Mouse (Mus musculus): ENCODE measurements around the gene Hoxd12. TPM values are rescaled to one million over a fixed set of nuclear protein-coding genes. Genes with fewer than 3 reads are reported as not detected.
A peak's percentile ranks its signal among the peaks of the same experiment; 100 is the strongest.

The Hoxd12 gene
- polyA plus RNA-seq, 1 experiment from 2014 or later = 0.12 TPM

DNA sequence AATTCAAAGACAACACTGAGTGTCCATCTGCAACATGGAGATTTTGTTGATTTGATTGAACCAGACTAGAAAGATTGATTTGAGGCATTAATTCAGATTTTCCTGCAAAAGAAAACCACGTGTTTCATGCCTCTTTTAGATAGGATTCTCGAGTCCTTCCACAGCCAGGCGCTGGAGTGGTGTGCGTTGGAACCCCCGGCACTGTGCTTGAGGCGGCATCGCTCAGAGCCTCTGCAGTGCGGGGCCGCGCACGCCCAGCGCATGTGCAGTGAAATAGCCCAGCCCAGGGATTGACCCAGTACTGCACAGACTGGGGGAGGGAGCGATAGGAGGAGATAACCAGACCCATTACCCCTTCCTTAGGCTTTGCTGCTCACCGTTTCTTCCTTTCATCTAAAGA lies 40.1 kb downstream of the Hoxd12 start:
- H3K9ac ChIP-seq (ENCODE audit: low read depth, low read length) = no peak overlapping the region
- H3K4me2 ChIP-seq (replicated peaks; ENCODE audit: low read depth) = peak overlapping the region; percentile 70
- H3K4me1 ChIP-seq (replicated peaks; ENCODE audit: control insufficient read depth, insufficient read depth, low read length) = no peaks in the 10 kb centered on the region
- TF ChIP-seq CTCF (IDR thresholded peaks at IDR 0.05; ENCODE audit: low read depth) = no peak
- H3K36me3 ChIP-seq (ENCODE audit: control insufficient read depth, insufficient read depth) = no peaks in the 10 kb centered on the region
- WGBS = 6% methylated on average over 14 of the region's 14 CpGs
- no peaks in the 10 kb centered on the region for H3K9me3 ChIP-seq (ENCODE audit: control insufficient read depth)
- peak overlapping the region; percentile 11; the same call in 1 of the 2 replicates for H3K4me3 ChIP-seq (ENCODE audit: low read depth, low read length)
- peaks cover 67% of the 10 kb centered on the region for H3K27me3 ChIP-seq (replicated peaks; ENCODE audit: control insufficient read depth, insufficient read depth, low read length)
- H3K27ac ChIP-seq (ENCODE audit: low read depth, low read length) = no peak overlapping the region
- no peak for ATAC-seq

- 6% methylated on average over 26 of the region's 26 CpGs for WGBS
- peak overlapping the region; percentile 23 for H3K4me3 ChIP-seq (ENCODE audit: low read depth, low read length)
- no peaks in the 10 kb centered on the region for H3K9me3 ChIP-seq (ENCODE audit: control insufficient read depth)
- H3K4me1 ChIP-seq (replicated peaks; ENCODE audit: control insufficient read depth, insufficient read depth, low read length) = no peaks in the 10 kb centered on the region
- peak; percentile 79 for ATAC-seq
- peak; percentile 98 for TF ChIP-seq CTCF (IDR thresholded peaks at IDR 0.05; ENCODE audit: low read depth)
- peaks cover 60% of the 10 kb centered on the region for H3K27me3 ChIP-seq (replicated peaks; ENCODE audit: control insufficient read depth, insufficient read depth, low read length)
- no peak overlapping the region for H3K27ac ChIP-seq (ENCODE audit: low read depth, low read length)
- H3K36me3 ChIP-seq (ENCODE audit: control insufficient read depth, insufficient read depth) = no peaks in the 10 kb centered on the region
- 0 out of 2 replicates have a peak overlapping the region, but pooled peaks have one; percentile 8 for H3K9ac ChIP-seq (ENCODE audit: low read depth, low read length)
- H3K4me2 ChIP-seq (replicated peaks; ENCODE audit: low read depth) = peak overlapping the region; percentile 70
Measured at GRCm38 (mm10) chr2:74715504-74716241, 40.9 kb downstream of the Hoxd12 start.

- Histone ChIP-seq H3K36me3 (ENCODE audit: control insufficient read depth, insufficient read depth) (no peaks in the 10 kb centered on the region), H3K9me3 (ENCODE audit: control insufficient read depth) (no peaks in the 10 kb centered on the region), H3K27ac (ENCODE audit: low read depth, low read length) (no peak overlapping the region), H3K4me3 (ENCODE audit: low read depth, low read length) (no peak overlapping the region), H3K4me2 (replicated peaks; ENCODE audit: low read depth) (no peak overlapping the region), H3K4me1 (replicated peaks; ENCODE audit: control insufficient read depth, insufficient read depth, low read length) (no peaks in the 10 kb centered on the region), H3K27me3 (replicated peaks; ENCODE audit: control insufficient read depth, insufficient read depth, low read length) (peaks cover 58% of the 10 kb centered on the region), H3K9ac (ENCODE audit: low read depth, low read length) (no peak overlapping the region)
- TF ChIP-seq CTCF (IDR thresholded peaks at IDR 0.05; ENCODE audit: low read depth) = no peak
- ATAC-seq = no peak
- WGBS = 34% methylated on average over 2 of the region's 2 CpGs
Measured at GRCm38 (mm10) chr2:74720384-74720783, 45.6 kb downstream of the Hoxd12 start.

DNA sequence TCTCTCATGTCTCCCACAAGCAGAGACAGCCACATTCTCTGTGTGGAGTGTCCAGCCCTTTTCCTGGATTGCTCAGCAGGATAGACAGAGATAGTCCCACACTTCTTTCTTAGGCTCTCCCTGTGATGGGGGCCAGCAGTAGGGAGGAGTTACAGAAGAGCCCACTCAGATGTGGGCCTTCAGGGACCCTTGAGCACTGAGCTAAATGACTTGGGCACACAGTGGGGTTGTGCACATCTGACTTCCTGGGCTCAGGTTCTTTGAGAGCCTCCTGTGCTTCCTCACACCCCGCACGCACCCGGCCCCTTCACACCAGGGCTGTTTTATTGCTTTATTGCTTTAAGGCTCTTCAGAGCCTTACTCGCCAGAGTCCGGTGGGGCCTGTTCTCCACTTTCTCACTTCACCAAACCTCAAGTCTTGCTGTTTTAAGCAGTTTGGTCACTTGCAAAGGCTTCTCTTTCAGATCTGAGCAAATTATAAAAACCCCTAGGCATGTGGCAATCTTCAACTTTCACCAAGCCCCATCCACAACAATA lies 46.2 kb downstream of the Hoxd12 start:
- peaks cover 57% of the 10 kb centered on the region for H3K27me3 ChIP-seq (replicated peaks; ENCODE audit: control insufficient read depth, insufficient read depth, low read length)
- H3K4me2 ChIP-seq (replicated peaks; ENCODE audit: low read depth) = no peak overlapping the region; the same call in 1 of the 2 replicates
- no peak for ATAC-seq
- 22% methylated on average over 5 of the region's 5 CpGs for WGBS
- no peak overlapping the region for H3K27ac ChIP-seq (ENCODE audit: low read depth, low read length)
- no peak overlapping the region; the same call in 1 of the 2 replicates for H3K4me3 ChIP-seq (ENCODE audit: low read depth, low read length)
- H3K9ac ChIP-seq (ENCODE audit: low read depth, low read length) = no peak overlapping the region
- no peaks in the 10 kb centered on the region for H3K36me3 ChIP-seq (ENCODE audit: control insufficient read depth, insufficient read depth)
- no peak for TF ChIP-seq CTCF (IDR thresholded peaks at IDR 0.05; ENCODE audit: low read depth)
- no peaks in the 10 kb centered on the region for H3K9me3 ChIP-seq (ENCODE audit: control insufficient read depth)
- no peaks in the 10 kb centered on the region for H3K4me1 ChIP-seq (replicated peaks; ENCODE audit: control insufficient read depth, insufficient read depth, low read length)

- Histone ChIP-seq H3K36me3 (ENCODE audit: control insufficient read depth, insufficient read depth) (no peaks in the 10 kb centered on the region), H3K4me2 (replicated peaks; ENCODE audit: low read depth) (peak overlapping the region; percentile 17; the same call in 1 of the 2 replicates), H3K9ac (ENCODE audit: low read depth, low read length) (no peak overlapping the region), H3K27me3 (replicated peaks; ENCODE audit: control insufficient read depth, insufficient read depth, low read length) (peaks cover 61% of the 10 kb centered on the region), H3K4me3 (ENCODE audit: low read depth, low read length) (no peak overlapping the region), H3K4me1 (replicated peaks; ENCODE audit: control insufficient read depth, insufficient read depth, low read length) (no peaks in the 10 kb centered on the region), H3K27ac (ENCODE audit: low read depth, low read length) (no peak overlapping the region), H3K9me3 (ENCODE audit: control insufficient read depth) (no peaks in the 10 kb centered on the region)
- no peak; the same call in 1 of the 2 replicates for ATAC-seq
- TF ChIP-seq CTCF (IDR thresholded peaks at IDR 0.05; ENCODE audit: low read depth) = no peak
- WGBS = 14% methylated on average over 6 of the region's 6 CpGs
Measured at GRCm38 (mm10) chr2:74721882-74722281, 47.1 kb downstream of the Hoxd12 start.

- Histone ChIP-seq H3K27ac (ENCODE audit: low read depth, low read length) (no peak overlapping the region), H3K36me3 (ENCODE audit: control insufficient read depth, insufficient read depth) (0 out of 2 replicates have a peak, but pooled peaks cover 3% of the 10 kb centered on the region), H3K9me3 (ENCODE audit: control insufficient read depth) (no peaks in the 10 kb centered on the region), H3K4me3 (ENCODE audit: low read depth, low read length) (no peak overlapping the region), H3K27me3 (replicated peaks; ENCODE audit: control insufficient read depth, insufficient read depth, low read length) (peaks cover 69% of the 10 kb centered on the region), H3K4me2 (replicated peaks; ENCODE audit: low read depth) (no peak overlapping the region), H3K9ac (ENCODE audit: low read depth, low read length) (no peak overlapping the region), H3K4me1 (replicated peaks; ENCODE audit: control insufficient read depth, insufficient read depth, low read length) (no peaks in the 10 kb centered on the region)
- WGBS = 57% methylated on average over 8 of the region's 8 CpGs
- ATAC-seq = no peak
- TF ChIP-seq CTCF (IDR thresholded peaks at IDR 0.05; ENCODE audit: low read depth) = no peak
Measured at GRCm38 (mm10) chr2:74722949-74723348, 48.1 kb downstream of the Hoxd12 start.
